Mouse (Mus musculus) bone marrow, adult 2 months (tissue): Measurements from ENCODE around the gene Lrmda.

Source experiments
- CTCF ChIP-seq: fragments of 200-500 bp; IDR thresholded peaks from 2 replicates; pipeline ENCODE4 v1.5.1; 2011; ENCODE audit warnings: low read length, control low read depth; ENCODE audit not compliant: control insufficient read depth, insufficient read depth
- POLR2A ChIP-seq: fragments of 200-500 bp; IDR thresholded peaks from 2 replicates; pipeline ENCODE4 v1.6.1; 2011; ENCODE audit warnings: low read depth, mild to moderate bottlenecking, control low read depth, low read length, borderline replicate concordance; ENCODE audit not compliant: control insufficient read depth

DNA sequence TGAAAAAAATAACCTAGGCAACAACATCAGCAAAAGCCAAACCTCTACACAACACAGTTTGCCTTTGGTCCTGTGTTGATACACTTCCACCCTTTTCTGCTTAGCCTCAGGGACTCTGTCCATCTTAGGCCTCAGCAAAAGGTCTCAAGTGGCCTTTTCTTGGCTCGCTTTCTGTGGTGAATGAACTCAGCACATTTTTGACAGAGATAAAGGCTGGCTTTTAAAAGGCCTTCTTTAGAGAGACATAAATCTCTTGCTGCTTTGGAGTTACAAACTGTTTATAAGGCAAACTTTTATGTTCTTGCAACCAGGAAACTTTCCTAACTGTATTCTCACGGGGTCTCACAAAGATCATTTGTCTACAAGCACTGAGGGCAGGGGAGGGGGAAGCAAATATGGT, 967.2 kb downstream of the Lrmda start:
- TF ChIP-seq CTCF (no peak), POLR2A (no peak)
